Mouse (Mus musculus) A20 (cell line): Measurements from ENCODE around the gene Camk2d.

Source experiments
- DNase-seq: peaks from one replicate; pipeline ENCODE4 v3.0.0-alpha.2; 2011; ENCODE audit warnings: low read depth, low spot score

Gene Camk2d

DNA sequence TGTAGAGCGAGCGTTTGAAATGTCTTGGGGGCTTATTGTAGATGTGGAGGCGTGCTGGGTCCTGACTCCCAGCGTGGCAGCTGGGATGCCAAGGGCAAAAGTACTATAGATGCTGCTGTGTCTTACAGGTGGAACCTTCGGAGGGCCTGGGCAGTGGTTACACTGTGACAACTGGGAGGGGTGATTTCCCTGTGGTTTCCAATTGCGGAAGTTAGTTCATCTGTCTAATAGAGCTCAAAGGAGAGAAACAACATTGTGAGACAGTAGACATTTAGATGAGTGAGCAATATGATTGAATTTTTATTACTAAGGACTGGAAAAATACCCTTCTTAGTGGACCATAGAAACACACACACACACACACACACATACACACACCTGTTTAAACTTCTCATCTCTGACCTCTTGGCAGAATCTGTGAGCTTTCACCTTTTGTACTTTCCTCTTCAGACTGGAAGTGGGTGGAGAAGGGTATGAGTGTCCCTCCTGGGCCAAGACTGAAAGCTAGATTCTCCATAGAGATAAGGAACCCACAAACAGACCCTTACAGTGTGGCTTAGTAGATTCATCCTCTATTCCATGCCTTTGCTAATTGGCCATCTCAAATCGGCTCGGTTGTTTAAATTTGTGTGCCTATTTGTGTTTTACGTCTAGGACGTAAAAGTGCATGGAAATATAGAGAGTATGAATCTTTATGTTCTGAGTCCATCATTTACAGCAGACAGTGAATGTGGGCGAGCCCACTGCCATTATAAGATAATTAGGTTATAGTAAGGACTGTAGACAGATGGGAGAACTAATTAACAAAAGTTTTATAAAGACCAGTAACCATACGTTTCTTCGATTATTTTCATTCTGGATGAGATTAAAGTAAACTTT, 94.8 kb downstream of the Camk2d start:
- DNase-seq: peak; percentile 36

DNA sequence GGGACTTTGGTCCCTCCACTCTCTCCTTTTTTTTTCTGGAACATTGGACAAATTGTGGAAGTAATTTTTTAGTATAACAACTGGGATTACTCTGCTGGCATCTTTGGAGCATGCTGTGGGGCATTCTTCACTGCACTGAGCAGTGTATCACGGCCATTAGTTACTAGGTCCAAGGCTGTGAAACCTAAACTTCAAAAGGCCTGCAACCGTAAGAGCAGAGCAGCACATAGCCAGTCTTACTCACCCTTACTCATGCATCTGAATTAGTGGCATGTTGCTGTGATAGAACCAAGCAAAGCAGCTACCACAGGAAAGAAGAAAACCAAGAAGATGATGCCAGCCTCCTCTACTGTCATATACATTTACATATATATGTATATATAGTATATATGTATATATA, 95.5 kb downstream of the Camk2d start:
- no peak for DNase-seq

DNA sequence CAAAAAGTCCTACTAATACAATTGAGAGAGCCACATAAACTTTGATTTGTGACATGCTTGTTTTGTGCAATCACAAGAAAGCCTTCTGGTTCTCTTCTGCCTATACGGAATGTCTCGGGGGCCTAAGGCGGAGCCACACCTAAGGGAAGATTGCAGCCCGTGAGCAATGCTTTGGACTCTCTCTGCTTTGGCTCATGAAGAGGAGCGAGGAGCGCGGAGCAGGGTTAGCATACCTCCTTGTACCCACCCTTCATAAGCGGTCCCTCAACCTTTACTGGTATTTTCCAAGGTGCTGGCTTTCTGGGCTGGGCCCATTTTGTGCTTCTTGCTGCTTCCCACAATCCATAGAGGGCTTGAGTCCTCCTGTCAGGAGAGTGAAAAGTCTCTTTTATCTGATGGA, 96.7 kb downstream of the Camk2d start:
- DNase-seq: no peak

DNA sequence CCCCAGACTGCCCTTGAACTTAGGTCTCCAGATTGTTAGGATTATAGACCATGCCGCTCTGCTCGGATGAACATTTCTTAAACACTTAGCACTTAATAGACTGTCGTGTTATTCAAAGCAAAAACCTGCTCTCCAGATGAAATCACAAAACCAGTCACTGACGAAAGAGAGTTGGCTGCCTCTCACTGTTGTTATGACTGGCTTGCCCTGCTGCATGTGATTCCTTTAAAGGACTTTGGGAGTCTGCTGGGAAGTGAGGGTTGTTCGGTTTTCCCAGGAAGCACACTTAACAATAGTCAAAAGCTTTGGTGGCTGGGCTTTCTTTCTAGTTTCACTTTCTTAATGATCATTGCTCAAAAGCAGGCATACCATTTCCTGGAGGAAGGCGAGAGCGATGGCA, 97.2 kb downstream of the Camk2d start:
- peak; percentile 16 for DNase-seq

DNA sequence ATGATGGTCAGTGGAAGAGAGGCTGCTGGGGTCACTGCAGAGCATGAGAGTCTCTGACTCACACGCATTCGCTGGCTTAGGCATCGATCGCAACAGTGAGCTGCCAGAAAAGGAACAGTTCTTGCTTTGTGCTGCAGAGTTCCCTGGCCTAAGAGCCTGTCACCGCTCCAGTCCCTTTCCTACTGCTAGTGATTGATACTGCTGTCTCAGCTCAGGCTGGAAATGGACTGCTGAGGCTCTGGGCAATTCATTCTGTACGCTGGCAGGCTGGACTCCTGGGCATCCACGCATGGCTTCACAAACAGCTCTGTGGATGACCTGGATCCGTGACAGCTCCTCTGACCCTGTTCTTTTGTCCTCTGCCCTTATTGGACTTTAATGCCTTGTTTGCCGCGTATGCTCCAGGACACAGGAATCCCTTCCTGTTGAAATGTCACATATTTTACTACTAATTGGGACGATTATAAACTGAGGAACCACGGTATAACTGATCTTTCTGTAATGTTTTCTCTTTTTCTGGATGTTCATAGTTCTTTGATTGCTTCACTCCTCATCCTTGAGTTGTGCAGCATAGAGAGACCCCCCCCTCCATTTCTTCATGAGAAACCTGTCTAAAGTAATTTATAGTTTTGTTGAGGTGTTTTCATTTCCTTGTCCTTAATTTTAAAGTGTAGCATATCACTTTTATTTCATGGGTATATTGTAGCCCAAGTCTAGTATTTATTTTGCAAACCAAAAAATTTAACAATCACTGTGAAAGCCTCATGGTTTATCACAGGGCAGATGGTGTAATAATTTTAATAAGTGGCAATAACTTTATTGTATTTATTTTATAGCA, 99.6 kb downstream of the Camk2d start:
- DNase-seq: no peak

DNA sequence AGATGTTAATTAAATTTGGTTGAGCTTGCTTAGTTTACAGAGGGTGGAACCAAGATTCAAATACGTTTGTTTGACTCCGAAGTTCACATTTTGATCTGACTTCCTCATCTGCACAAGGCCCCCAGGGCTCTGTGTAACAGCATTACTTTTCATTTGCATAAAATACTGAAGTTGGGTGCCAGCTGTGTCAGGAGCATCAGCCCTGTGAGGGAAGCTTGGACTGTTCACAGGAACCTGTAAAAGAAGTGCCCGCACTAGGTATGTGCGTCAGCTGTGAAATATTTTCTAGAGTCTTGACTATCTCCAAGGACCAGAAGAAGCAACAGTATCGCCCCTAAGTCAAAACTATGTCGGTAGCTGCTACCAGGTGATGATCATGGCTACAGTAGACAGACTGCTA, 100.5 kb downstream of the Camk2d start:
- DNase-seq: peak; percentile 61

DNA sequence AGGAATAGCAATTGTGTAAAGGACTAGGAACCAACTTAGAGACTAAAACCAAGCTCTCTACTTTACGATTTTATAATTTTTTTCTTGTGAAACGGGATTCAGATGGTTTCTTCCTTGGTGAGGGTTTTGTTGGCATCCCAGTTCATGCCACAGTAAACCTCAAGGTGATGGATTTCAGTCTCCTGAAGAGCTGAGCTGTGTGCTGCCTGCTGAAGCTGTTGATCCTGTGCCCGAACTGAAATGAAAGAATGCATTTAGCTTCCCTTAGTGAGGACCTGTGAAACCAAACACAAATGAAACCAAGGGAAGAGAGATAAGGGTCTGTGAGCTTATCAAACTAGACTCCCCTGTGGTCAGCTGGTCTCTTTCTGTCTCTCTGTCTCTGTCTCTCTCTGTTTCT, 103.6 kb downstream of the Camk2d start:
- no peak for DNase-seq

DNA sequence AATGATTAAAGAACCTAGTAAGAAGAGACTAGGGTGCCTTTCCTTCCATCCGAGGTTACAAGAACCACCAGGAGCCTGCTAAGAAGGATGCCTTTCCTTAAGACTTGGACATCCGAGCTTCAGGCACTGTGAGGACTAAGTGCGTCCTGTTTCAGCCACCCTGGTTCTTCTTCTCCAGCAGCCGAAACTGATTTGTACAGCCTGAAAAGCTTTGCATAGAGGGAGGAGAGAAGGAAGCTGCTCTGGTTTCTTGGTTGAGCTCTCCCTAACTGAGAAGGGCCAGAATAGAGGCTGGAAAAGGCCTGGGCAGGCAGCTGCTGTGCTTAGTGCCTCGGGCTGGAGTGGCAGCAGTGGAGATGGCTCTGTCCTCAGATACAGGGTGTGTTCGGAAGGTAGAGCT, 105.0 kb downstream of the Camk2d start:
- no peak for DNase-seq

DNA sequence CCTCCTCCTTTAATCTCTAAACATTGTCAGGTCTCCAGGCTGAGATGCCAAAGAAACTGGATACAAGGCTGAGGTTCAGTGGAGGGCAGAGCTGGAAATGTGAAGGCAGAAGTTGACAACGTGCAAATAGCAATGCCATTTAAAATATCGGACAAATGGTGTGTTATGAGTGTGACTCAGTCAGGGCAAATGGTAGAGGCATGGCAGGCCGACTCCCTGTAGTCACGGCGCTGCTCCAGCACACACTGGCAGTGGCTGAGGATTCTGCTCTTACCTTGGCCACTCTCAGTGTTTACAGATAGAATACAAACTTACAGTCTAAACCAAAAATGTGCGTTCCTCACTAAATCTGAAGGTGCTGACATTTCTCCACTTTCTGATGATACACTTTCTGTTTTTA, 105.5 kb downstream of the Camk2d start:
- DNase-seq: no peak

DNA sequence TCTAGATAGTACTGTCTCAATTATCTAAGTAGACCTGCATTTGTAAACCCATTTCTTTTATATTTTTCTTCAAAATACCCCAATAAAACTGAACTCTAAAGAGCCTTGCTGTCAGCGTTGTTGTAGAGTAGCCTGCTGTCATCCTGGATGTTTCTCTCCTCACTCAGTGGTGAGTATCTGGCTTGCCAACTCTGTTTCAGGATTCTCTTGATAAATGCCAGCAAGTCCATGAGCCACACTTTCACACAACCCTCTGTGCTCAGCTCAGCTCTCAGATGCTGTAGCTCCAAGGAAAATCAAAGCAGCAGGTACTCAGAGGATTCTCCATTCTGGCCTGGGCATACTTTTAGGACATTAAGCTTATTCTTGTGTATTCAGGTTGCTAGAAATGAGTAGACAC, 109.4 kb downstream of the Camk2d start:
- DNase-seq: no peak

DNA sequence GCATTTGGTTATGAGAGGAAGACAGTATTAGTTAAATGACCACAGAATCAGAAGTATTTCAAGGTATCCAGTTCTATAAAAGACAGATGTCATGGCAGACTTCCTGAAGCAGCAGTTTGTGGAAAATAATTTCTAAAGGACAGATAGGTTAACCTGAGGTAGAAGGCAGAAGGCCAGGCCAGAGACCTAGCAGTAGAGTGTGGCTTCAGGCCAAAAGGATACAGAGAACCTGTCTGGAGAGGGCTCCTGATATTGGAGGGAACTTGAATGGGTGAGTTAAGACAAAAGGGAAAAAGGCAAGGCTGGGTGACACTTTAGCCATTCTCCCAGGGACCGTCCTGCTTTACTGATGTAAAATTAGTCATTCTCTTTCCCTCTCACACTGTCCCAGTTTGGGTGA, 118.2 kb downstream of the Camk2d start:
- no peak for DNase-seq

DNA sequence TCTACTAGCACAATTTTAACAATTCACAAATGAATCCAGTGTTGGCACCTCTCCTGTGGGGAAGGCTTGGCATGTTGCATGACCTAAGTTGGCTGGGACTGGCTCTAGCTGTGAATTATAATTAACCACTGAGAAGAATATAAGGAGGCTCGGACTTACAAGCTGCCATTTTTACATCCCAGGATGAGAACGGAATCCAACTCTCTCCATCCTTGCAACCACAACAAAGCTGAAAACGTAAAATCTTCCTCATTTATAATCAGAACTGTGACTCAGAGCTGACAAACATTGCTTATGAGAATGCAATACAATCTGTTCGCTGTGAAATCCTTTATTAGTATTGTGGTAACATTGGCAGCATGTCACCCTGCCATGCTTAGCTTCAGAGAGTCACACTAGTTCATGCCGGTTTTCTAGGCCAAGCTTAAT, 126.9 kb downstream of the Camk2d start:
- no peak for DNase-seq

DNA sequence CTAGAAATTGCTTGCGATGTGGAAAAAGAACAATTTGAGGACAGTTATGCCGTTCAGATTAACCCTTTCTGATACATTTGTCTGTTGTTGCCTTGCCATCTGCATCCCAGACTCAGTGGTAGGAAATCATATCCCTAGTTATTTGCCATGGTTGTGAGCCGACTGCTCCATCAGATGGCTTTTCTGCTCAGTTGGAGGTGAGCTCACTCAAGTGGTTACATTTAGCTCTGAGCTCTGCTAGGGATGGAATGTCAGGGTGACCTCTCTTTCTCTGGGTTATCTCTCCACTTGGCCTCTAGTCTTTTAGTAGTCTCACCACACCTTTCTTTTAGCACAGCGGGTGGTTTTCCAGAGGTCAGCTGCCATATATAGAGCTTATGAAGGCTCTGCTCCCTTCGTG, 127.4 kb downstream of the Camk2d start:
- DNase-seq: no peak

DNA sequence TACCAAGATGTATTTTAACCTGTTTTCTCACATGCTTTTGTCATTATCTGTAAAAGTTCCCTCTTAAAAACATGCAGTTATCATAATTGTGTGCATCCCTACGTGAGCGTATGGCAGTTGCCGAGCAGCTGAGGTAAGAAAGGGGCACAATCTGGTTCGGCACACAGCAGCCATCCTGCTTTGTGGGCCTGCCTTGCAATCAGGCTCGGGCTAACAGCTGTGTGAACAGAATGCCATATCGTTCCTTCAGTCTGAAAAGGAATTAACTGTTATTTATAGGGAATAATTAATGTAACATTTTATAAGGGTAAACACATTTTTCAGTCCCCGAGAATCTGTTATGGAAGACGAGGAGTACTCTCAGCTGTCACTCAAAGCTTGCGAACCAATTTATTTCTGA, 129.5 kb downstream of the Camk2d start:
- DNase-seq: no peak

DNA sequence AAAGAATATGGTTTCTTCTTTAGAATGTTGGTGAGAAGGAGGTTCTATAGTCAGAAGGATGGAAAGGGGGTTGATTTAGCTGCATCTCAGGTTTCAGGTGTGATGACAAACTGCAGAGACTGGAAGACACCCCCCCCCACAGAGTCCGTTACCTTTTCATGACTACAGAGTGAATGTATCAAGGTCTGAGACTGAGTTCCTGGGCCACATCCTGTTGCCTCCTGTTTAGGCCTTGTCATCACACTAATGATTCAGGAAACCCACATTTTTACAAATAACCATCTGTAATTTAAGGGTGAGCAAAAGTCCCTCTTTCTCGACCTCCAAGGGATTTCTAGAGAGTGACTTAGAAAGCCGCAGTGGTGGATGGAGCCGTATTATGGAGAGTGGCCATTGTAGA, 131.3 kb downstream of the Camk2d start:
- DNase-seq: no peak

DNA sequence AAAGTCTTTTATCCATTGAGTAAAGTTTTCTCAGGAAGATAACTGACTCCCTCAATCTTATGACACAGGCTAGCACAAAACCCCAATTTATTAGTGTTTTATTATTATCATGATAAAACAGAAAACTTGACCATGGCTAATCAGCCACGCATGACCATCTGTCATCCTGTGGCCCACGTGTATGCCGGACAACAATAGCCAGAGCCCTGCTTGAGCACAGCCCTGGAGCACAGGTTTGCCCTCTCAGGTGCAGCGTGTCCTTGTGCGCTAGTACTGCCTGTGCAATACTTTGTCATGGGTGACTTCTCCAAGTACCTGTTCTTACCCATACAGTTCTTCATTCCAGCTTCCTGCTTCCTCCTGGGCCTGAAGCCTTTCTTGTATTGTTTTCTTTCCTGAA, 134.3 kb downstream of the Camk2d start:
- no peak for DNase-seq

DNA sequence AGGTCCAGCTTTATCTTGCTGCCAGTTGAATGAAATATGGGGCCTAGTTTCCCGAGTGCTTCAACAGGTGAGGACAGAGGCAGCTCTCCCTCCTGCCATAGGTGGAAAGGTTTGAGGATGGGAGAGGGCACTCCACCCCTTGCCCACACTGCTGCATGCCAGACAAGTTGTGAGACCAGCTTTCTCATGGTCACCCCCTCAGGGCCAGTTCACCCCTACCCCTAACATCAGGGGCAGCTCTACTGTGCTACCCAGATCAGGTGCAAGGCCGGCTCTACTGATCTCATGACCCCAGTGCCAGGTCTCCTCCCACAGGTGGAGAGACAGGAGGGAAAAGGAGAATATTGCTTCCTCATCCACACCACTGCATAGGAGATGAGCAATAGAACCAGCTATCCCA, 136.2 kb downstream of the Camk2d start:
- DNase-seq: no peak

DNA sequence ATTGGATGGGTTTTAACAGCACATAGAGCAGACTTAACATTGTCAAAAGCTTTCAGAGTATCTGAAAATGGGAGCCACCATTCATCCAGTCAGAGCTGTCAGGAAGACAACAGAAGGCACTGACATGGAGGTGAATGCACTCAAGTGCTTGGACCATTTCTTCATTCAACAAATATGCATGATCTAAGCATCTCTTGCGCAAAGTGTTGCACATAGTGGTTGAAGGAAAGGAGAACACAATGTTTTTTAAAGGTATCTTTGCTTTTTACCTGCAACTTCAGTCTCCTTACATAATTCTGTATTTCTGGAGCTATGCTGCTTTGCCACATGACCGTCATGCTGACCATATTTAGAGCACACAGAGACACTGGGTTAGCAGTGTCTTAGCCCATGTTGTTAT, 138.4 kb downstream of the Camk2d start:
- no peak for DNase-seq

DNA sequence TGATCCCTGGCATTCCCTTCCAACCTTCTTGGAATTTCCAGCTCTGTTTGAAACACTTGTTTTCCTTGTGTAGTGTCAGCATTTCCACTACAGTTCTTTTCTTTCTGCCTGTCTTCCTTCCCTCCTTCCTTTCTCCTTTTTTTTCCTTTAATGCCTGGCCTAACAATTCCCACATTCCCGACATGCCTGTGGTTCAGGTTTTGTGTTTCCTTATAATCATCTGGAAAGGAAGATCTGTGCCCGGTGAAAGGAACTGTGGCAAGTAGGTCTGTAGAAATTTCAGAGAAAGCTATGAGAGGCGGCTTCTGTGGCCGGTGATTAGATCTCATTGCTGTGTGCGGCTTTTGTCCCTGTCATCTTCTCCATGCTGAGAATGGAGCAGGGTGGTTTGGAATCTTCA, 139.1 kb downstream of the Camk2d start:
- DNase-seq: no peak

DNA sequence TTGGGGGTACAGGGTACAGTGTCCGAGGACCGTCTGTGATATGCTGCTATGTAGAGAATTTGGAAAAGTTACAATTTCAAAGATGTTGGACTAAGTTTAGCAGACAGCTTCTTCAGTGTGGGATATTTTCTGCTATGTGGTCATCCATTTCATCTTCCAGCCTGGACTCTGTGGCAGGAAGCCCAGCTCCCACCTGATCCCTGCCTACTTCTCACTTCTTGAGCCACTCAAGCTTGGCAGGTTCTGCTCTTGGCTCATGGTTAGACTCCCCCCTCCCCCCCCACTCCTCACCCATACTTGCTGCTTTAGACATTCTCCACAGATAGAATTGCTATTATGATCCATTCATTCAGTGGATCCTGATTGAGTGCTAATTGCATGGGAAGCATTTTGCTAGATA, 141.0 kb downstream of the Camk2d start:
- no peak for DNase-seq

DNA sequence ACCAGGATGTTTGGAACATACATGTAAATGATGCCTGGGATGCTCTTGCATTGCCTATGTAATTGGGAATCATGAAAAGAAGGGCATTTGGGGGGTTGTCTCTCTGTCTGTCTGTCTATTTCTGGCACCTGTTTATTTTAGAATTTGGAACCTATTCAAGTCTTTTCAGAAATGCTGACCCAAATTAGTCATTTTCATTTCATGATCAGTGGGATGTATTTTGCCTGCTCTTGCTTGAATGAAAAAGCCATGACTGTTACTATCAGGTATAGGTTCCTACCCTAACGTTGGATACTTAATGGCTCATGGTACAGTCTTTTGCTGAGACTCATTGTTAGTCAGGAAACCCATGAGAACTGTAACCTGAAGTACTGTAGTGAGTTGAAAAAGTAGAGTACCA, 144.0 kb downstream of the Camk2d start:
- DNase-seq: no peak

DNA sequence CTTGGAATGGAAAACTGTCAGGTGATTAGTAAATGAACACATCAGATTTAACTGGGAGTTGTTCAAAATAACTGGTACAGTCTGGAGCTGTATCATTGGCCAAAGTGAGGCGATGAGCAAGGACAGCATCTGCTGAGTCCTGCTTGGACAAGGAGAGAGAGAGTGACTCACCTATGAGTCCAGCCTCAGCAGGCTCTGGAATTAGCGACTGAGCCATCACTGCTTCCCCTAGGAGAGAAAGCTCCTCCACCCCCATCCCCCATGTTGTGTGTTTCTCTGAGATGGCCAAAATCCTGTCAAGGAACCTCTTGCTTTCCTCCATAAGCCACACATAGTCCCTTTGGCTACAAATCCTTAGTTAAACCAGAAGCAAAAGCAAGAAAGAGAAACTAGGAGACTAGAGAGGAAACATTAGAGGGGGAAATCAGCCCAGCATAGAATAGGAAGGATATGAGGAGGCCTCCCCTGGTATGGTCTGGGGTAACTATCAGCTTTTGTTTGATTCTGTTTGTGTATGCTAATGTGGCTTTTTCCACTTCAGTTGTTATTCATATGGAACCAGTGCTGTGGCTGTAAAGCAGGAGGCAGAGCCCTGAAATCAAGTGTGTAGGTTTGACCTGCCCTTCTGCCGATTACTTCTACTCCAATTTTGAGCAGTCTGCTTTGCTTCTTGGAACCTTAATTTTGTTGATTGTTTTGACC, 148.5 kb downstream of the Camk2d start:
- no peak for DNase-seq
